Mouse (Mus musculus) cerebellum, postnatal 10 days (tissue): ENCODE data around the gene Gm9833.
"Not testable (repeated sequence)": the region's sequence is repeated elsewhere in the genome, so short reads cannot be mapped to it uniquely, and the experiment has no call there.

Experiments used
- DNase-seq, 2 experiments: peaks; one replicate each; pipeline ENCODE4 v3.0.0; 2021; ENCODE audit warnings: mixed read lengths in 2 of 2

Gm9833 gene

GRCm38 (mm10) chr3:10087994-10088393, at the start of gene Gm9833:
Gene Gm9833 (plus strand): TSS chr3:10088110.
- not testable (repeated sequence) for DNase-seq

GRCm38 (mm10) chr3:10070070-10070469, 17.8 kb upstream of the Gm9833 start:
- DNase-seq, result no peak

- DNase-seq, result no peak
Measured at GRCm38 (mm10) chr3:10075826-10076225, 12.1 kb upstream of the Gm9833 start.

- peak in 1 of 2 experiments; percentile 11 for DNase-seq
Measured at GRCm38 (mm10) chr3:10077096-10077841, 10.6 kb upstream of the Gm9833 start.

- DNase-seq, result no peak
Measured at GRCm38 (mm10) chr3:10078113-10078512, 9.8 kb upstream of the Gm9833 start.

GRCm38 (mm10) chr3:10081336-10081735, 6.6 kb upstream of the Gm9833 start:
- peak; percentile 43 to 51 for DNase-seq

GRCm38 (mm10) chr3:10081911-10082541, 5.9 kb upstream of the Gm9833 start:
- peak; percentile 77 to 84 for DNase-seq

GRCm38 (mm10) chr3:10082545-10083062, 5.3 kb upstream of the Gm9833 start:
- no peak for DNase-seq

GRCm38 (mm10) chr3:10084102-10084501, 3.8 kb upstream of the Gm9833 start:
- DNase-seq, result no peak

- DNase-seq, result peak; percentile 41 to 44
Measured at GRCm38 (mm10) chr3:10085396-10086119, 2.4 kb upstream of the Gm9833 start.

GRCm38 (mm10) chr3:10087511-10087910, 399 bp upstream of the Gm9833 start:
- no peak for DNase-seq

GRCm38 (mm10) chr3:10091616-10092140, 3.8 kb downstream of the Gm9833 start:
- peak; percentile 82 to 87 for DNase-seq

- DNase-seq, result no peak
Measured at GRCm38 (mm10) chr3:10092499-10092898, 4.6 kb downstream of the Gm9833 start.

- DNase-seq, result no peak
Measured at GRCm38 (mm10) chr3:10092914-10093313, 5.0 kb downstream of the Gm9833 start.

GRCm38 (mm10) chr3:10095076-10095622, 7.2 kb downstream of the Gm9833 start:
- no peak for DNase-seq

GRCm38 (mm10) chr3:10099756-10100155, 11.8 kb downstream of the Gm9833 start:
- DNase-seq, result no peak

GRCm38 (mm10) chr3:10111570-10111969, 23.7 kb downstream of the Gm9833 start:
- DNase-seq, result no peak

GRCm38 (mm10) chr3:10112196-10112595, 24.3 kb downstream of the Gm9833 start:
- DNase-seq, result no peak

GRCm38 (mm10) chr3:10112660-10113059, 24.8 kb downstream of the Gm9833 start:
- DNase-seq, result peak; percentile 47 to 63

GRCm38 (mm10) chr3:10116531-10116930, 28.6 kb downstream of the Gm9833 start:
- DNase-seq, result no peak

GRCm38 (mm10) chr3:10121232-10121631, 33.3 kb downstream of the Gm9833 start:
- DNase-seq, result no peak

- peak; percentile 34 to 56 for DNase-seq
Measured at GRCm38 (mm10) chr3:10121956-10122739, 34.2 kb downstream of the Gm9833 start.
